Mouse (Mus musculus) ES-E14 (cell line): ENCODE results near the gene Tpp2. TPM values are rescaled to one million over a fixed set of nuclear protein-coding genes. Genes with fewer than 3 reads are reported as not detected.

Experiments used
- DNase-seq: peaks from one replicate; pipeline ENCODE4 v3.0.0-alpha.2; 2013; ENCODE audit warnings: low read depth, low spot score
- H3K27ac ChIP-seq: 2 replicates; pipeline ENCODE4 v1.5.1; 2012; ENCODE audit warnings: low read depth, mild to moderate bottlenecking, low read length, moderate library complexity, mixed read lengths; ENCODE audit not compliant: poor library complexity, insufficient read depth, severe bottlenecking
- H3K36me3 ChIP-seq: 2 replicates; pipeline ENCODE4 v1.6.1; 2012; ENCODE audit warnings: mild to moderate bottlenecking, low read length, moderate library complexity, mixed read lengths; ENCODE audit not compliant: control insufficient read depth, poor library complexity, insufficient read depth, severe bottlenecking
- H3K4me1 ChIP-seq, 2 experiments: fragments of 150-350 bp in 1 of 2; sonication (generic) in 1 of 2; 2 replicates each; pipeline ENCODE4 v1.6.1; 2012; ENCODE audit warnings: low read length in 2 of 2, mild to moderate bottlenecking in 1 of 2, mixed read lengths in 1 of 2; ENCODE audit not compliant: control insufficient read depth in 2 of 2, insufficient read depth in 2 of 2, poor library complexity in 1 of 2
- H3K4me3 ChIP-seq, 2 experiments: fragments of 150-350 bp in 1 of 2; sonication (generic) in 1 of 2; 2 replicates each; pipeline ENCODE4 v1.5.1; 2012; ENCODE audit warnings: low read length in 2 of 2, low read depth in 1 of 2, mild to moderate bottlenecking in 1 of 2, mixed read lengths in 1 of 2; ENCODE audit not compliant: insufficient read depth in 1 of 2, poor library complexity in 1 of 2, severe bottlenecking in 1 of 2
- H3K9ac ChIP-seq: 2 replicates; pipeline ENCODE4 v1.6.1; 2012; ENCODE audit warnings: low read depth, mild to moderate bottlenecking, low read length, mixed read lengths; ENCODE audit not compliant: poor library complexity, insufficient read depth, severe bottlenecking
- H3K9me3 ChIP-seq: fragments of 150-350 bp; sonication (generic); 2 replicates; pipeline ENCODE4 v1.6.1; 2012; ENCODE audit warnings: low read depth, mild to moderate bottlenecking, low read length; ENCODE audit not compliant: control insufficient read depth, insufficient read depth
- CHD2 ChIP-seq: IDR thresholded peaks from 2 replicates; pipeline ENCODE4 v1.6.1; 2014; ENCODE audit warnings: mild to moderate bottlenecking, low read depth, low read length, inconsistent platforms
- HCFC1 ChIP-seq: IDR thresholded peaks from 2 replicates; pipeline ENCODE4 v1.6.1; 2012; ENCODE audit warnings: low read length, inconsistent platforms, borderline replicate concordance; ENCODE audit not compliant: insufficient read depth
- MAFK ChIP-seq: IDR thresholded peaks from 2 replicates; pipeline ENCODE4 v1.6.1; 2014; ENCODE audit warnings: mild to moderate bottlenecking, low read depth, low read length, inconsistent platforms; ENCODE audit not compliant: insufficient read depth
- ZC3H11A ChIP-seq: IDR thresholded peaks from 2 replicates; pipeline ENCODE4 v1.6.1; 2012; ENCODE audit warnings: low read depth, mild to moderate bottlenecking, inconsistent platforms, low read length, borderline replicate concordance
- ZNF384 ChIP-seq: IDR thresholded peaks from 2 replicates; pipeline ENCODE4 v1.6.1; 2012; ENCODE audit warnings: low read depth, low read length, inconsistent platforms
- in situ Hi-C, 2 experiments: fragments of 600-800 bp; cut with MboI; formaldehyde crosslinking; loops; one replicate each; pipeline ENCODE4 v1.15.1; 2025; ENCODE audit warnings: low sequenced_read_pairs in 2 of 2, inconsistent platforms in 1 of 2; ENCODE audit not compliant: unreplicated experiment in 2 of 2
- total RNA-seq: library from RNA; depleted of rRNA; stranded (reverse); fragments of 300-350 nt; gene quantifications from 2 replicates; pipeline ENCODE4 v1.2.3, GENCODE M21; 2012

Tpp2 gene
- total RNA-seq, 1 experiment: 59.6 TPM

- Histone ChIP-seq H3K9me3 (no peaks in the 10 kb centered on the region), H3K27ac (no peak overlapping the region), H3K4me1 (no peaks in the 10 kb centered on the region), H3K9ac (no peak overlapping the region), H3K36me3 (peaks cover 4% of the 10 kb centered on the region), H3K4me3 (no peak overlapping the region)
- DNase-seq: no peak
- TF ChIP-seq ZC3H11A (no peak), MAFK (no peak), CHD2 (no peak), ZNF384 (no peak), HCFC1 (no peak)
- in situ Hi-C loops: no loop called here
Observed at GRCm38 (mm10) chr1:43996914-43997589, 63.6 kb downstream of the Tpp2 start.

GRCm38 (mm10) chr1:44004513-44004912, 71.1 kb downstream of the Tpp2 start:
- in situ Hi-C loops: no loop called here
- Histone ChIP-seq H3K4me3 (no peak overlapping the region), H3K36me3 (peaks cover 3% of the 10 kb centered on the region), H3K27ac (no peak overlapping the region), H3K9me3 (no peaks in the 10 kb centered on the region), H3K9ac (no peak overlapping the region), H3K4me1 (no peaks in the 10 kb centered on the region)
- TF ChIP-seq CHD2 (no peak), ZC3H11A (no peak), ZNF384 (no peak), MAFK (no peak), HCFC1 (no peak)
- no peak for DNase-seq

- TF ChIP-seq MAFK: no peak
- Histone ChIP-seq H3K4me3 (no peak overlapping the region), H3K27ac (no peak overlapping the region), H3K9ac (no peak overlapping the region), H3K9me3 (no peaks in the 10 kb centered on the region), H3K36me3 (no peaks in the 10 kb centered on the region; the same call in 1 of the 2 replicates), H3K4me1 (no peaks in the 10 kb centered on the region)
- in situ Hi-C loops: no loop called here
- DNase-seq: no peak
Observed at GRCm38 (mm10) chr1:44015556-44015955, 82.1 kb downstream of the Tpp2 start.

GRCm38 (mm10) chr1:44019934-44020333, 86.5 kb downstream of the Tpp2 start, which contains the start of gene Mettl21c:
Gene Mettl21c, minus strand, starts transcription at chr1:44020034.
- no peaks in the 10 kb centered on the region for H3K9me3 ChIP-seq
- in situ Hi-C loops: no loop called here
- no peaks in the 10 kb centered on the region for H3K36me3 ChIP-seq
- H3K27ac ChIP-seq: no peak within 1 kb of the TSS
- TF ChIP-seq ZNF384 (no peak), HCFC1 (no peak), CHD2 (no peak), ZC3H11A (no peak), MAFK (no peak)
- H3K4me1 ChIP-seq: no peaks in the 10 kb centered on the region
- no peak within 1 kb of the TSS for H3K4me3 ChIP-seq
- H3K9ac ChIP-seq: no peak within 1 kb of the TSS
- DNase-seq: no peak

GRCm38 (mm10) chr1:44022656-44023055, 89.2 kb downstream of the Tpp2 start:
- TF ChIP-seq HCFC1 (no peak), MAFK (no peak), ZNF384 (no peak), CHD2 (no peak), ZC3H11A (no peak)
- no peak for DNase-seq
- H3K9me3 ChIP-seq: no peaks in the 10 kb centered on the region
- H3K4me1 ChIP-seq: no peaks in the 10 kb centered on the region
- H3K36me3 ChIP-seq: no peaks in the 10 kb centered on the region
- in situ Hi-C loops: no loop called here
- no peak overlapping the region for H3K9ac ChIP-seq
- no peak overlapping the region for H3K4me3 ChIP-seq
- no peak overlapping the region for H3K27ac ChIP-seq
